Mouse (Mus musculus) B cell, adult 2 months (primary cell): ENCODE results near the gene Rab9.

Source experiments
- DNase-seq, 2 experiments: peaks; one replicate each; pipeline ENCODE4 v3.0.0; 2022

Gene Rab9

GRCm38 (mm10) chrX:166444552-166444951 lies 35.1 kb downstream of the Rab9 start:
- no peak for DNase-seq

GRCm38 (mm10) chrX:166440616-166441063 lies 39.0 kb downstream of the Rab9 start, which contains the start of gene Ofd1:
Ofd1 (minus strand) TSS chrX:166440704.
- DNase-seq = peak; percentile 80 to 81

- DNase-seq = peak in 1 of 2 experiments; percentile 32
Observed at GRCm38 (mm10) chrX:166440036-166440615, 39.5 kb downstream of the Rab9 start, which contains the start of gene Trappc2. Trappc2 (plus strand) TSS chrX:166440574.

- no peak for DNase-seq
Observed at GRCm38 (mm10) chrX:166434812-166435211, 44.9 kb downstream of the Rab9 start.

GRCm38 (mm10) chrX:166416196-166416595 lies 63.5 kb downstream of the Rab9 start:
- DNase-seq = peak; percentile 35 to 53

GRCm38 (mm10) chrX:166407865-166408264 lies 71.8 kb downstream of the Rab9 start:
- DNase-seq = no peak
